Mouse (Mus musculus): Measurements from ENCODE around the gene Nt5e.

Nt5e gene

DNA sequence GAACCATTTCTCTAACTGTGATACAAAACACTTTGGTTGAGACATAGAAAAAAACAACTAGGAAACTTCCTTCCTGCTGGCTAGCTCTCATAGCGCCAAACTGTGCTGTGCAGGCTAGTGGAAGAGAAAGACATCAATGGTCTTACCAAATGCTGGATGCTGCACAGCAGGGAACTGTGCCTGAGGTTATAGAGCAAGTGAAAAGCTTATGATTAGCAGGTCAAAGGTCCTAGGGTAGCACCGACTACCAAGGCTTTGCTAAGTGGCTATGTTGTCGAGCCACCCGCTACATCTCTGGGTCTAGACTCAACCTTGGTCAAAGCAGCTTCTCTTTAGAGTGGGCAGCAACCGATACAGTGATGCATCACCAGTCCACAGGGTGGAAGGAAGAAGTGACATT, 61.8 kb downstream of the Nt5e start:
- no peak for DNase-seq (ENCODE audit: extremely low spot score)

DNA sequence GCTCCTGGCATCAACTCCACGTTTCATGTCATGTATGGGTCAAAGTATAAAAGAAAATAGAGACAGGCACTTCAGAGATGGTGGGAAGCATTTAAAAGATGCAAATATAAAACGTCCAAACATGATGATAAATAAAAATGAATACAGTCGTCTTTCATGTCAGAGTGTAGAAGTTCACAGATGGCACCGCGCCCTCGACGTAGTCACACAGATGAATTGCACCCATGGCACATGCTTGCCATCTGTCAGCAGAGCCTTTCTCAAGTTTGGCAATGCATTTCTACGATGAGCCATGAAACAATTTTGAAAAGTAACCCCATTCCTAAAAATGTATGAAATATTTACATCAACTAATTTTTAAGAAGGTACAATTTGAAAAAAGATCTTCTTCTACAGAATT, 67.9 kb downstream of the Nt5e start:
- no peak for DNase-seq (ENCODE audit: extremely low spot score)

DNA sequence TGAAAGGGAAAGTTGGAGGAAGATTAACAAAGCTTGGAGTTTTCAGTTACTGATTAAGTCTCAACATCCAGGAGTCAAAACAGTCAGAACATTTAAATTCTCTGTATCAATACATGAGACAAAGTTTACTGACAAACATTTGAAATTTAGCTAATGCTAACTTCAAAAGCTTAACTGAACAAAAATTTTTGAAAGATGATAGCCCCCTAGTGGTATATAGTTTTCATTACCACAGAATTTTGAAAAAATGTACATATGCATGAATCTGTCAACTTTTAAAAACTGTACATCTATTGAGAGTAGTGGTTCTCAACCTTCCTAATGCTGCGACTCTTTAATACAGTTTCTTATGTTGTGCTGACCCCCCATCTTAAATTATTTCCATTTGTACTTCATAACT, 71.5 kb downstream of the Nt5e start:
- DNase-seq (ENCODE audit: extremely low spot score) = no peak

DNA sequence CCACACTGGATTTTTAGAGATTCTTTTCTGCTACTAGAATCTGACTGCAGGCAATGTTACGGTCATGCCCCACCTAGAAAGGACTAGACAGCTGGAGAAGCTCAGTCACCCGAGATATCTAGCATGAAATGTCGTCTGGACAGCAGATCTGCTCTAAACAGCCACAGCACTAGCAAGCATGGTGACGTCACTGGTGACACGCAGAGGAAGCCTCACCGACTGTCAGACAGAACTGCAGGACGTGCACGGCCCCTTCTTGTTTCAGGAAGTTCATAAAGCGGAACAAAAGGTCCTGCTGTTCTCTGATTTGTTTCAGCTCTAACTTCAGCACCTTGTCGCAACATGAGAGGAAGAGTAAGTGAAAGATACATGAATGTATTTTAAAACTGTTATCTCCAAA, 77.1 kb downstream of the Nt5e start:
- DNase-seq (ENCODE audit: extremely low spot score) = no peak

DNA sequence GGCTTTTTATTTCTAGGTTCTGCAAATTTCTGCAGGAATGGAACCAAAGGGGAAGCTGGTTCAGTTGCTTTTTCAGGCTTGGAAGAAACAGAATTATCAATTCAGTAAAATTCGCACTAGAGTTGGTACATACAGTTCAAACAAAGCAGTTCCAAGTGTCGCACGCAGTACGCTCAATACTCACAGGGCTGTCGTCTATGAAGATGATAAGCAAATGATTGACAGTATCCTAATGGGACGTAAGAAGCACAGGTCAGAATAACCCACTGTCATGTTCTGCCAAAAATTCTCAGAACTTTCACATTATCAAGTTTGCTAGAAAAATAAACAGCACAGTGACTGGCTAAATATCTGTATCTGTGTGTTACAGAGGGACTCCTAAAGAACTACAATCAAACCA, 77.5 kb downstream of the Nt5e start:
- no peak for DNase-seq (ENCODE audit: extremely low spot score)

DNA sequence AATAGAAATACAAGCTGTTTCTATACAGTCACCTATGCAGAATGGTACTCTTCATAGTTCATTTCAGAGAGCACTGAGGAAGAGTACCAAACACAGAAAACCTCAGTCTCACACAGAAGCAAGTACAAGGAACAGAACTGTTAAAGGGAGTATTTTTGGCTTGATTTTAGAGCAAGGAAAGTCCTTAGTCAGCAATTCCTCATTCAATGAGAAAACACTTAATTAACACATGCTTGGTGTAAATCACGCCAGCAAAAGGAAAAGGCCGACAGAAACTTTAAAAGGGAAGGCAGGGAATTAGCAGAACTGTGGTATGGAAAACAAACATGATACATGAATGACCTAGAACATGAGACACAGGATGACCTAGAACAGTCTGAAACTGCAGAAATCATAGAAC, 83.0 kb downstream of the Nt5e start:
- no peak for DNase-seq (ENCODE audit: extremely low spot score)

DNA sequence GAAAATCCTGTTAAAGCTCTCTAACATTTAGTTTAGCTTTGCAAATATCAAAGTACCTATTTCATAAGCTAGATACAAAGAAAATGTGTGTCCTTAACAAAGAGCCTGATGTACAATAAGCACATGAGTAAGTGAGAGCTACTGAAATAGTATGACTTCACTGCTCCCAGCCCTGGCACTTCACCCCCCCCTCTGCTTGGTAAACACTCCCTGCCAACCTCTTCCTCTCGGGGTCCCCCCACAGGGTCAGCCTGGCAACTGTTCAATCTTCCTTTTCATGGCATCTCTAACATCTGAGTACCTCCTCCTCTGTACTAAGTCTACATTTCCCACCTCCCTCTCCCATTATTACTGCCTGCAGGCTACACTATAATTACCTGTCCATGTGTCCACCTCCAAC, 89.8 kb downstream of the Nt5e start:
- DNase-seq (ENCODE audit: extremely low spot score) = no peak

All from embryo, embryonic 9.5 days (tissue).